Mouse (Mus musculus) ES-E14 (cell line): ENCODE measurements at regions not wholly inside any gene's neighbourhood (a gene's known extent, or its start where the extent isn't known, plus 50 kb on each side); places are given as distances from the start of the nearest gene placed in this dataset.

Experiments used
- DNase-seq: peaks from one replicate; pipeline ENCODE4 v3.0.0-alpha.2; 2013; ENCODE audit warnings: low read depth, low spot score
- H3K27ac ChIP-seq: 2 replicates; pipeline ENCODE4 v1.5.1; 2012; ENCODE audit warnings: low read depth, mild to moderate bottlenecking, low read length, moderate library complexity, mixed read lengths; ENCODE audit not compliant: poor library complexity, insufficient read depth, severe bottlenecking
- H3K36me3 ChIP-seq: 2 replicates; pipeline ENCODE4 v1.6.1; 2012; ENCODE audit warnings: mild to moderate bottlenecking, low read length, moderate library complexity, mixed read lengths; ENCODE audit not compliant: control insufficient read depth, poor library complexity, insufficient read depth, severe bottlenecking
- H3K4me1 ChIP-seq, 2 experiments: fragments of 150-350 bp in 1 of 2; sonication (generic) in 1 of 2; 2 replicates each; pipeline ENCODE4 v1.6.1; 2012; ENCODE audit warnings: low read length in 2 of 2, mild to moderate bottlenecking in 1 of 2, mixed read lengths in 1 of 2; ENCODE audit not compliant: control insufficient read depth in 2 of 2, insufficient read depth in 2 of 2, poor library complexity in 1 of 2
- H3K4me3 ChIP-seq, 2 experiments: fragments of 150-350 bp in 1 of 2; sonication (generic) in 1 of 2; 2 replicates each; pipeline ENCODE4 v1.5.1; 2012; ENCODE audit warnings: low read length in 2 of 2, low read depth in 1 of 2, mild to moderate bottlenecking in 1 of 2, mixed read lengths in 1 of 2; ENCODE audit not compliant: insufficient read depth in 1 of 2, poor library complexity in 1 of 2, severe bottlenecking in 1 of 2
- H3K9ac ChIP-seq: 2 replicates; pipeline ENCODE4 v1.6.1; 2012; ENCODE audit warnings: low read depth, mild to moderate bottlenecking, low read length, mixed read lengths; ENCODE audit not compliant: poor library complexity, insufficient read depth, severe bottlenecking
- H3K9me3 ChIP-seq: fragments of 150-350 bp; sonication (generic); 2 replicates; pipeline ENCODE4 v1.6.1; 2012; ENCODE audit warnings: low read depth, mild to moderate bottlenecking, low read length; ENCODE audit not compliant: control insufficient read depth, insufficient read depth
- CHD2 ChIP-seq: IDR thresholded peaks from 2 replicates; pipeline ENCODE4 v1.6.1; 2014; ENCODE audit warnings: mild to moderate bottlenecking, low read depth, low read length, inconsistent platforms
- HCFC1 ChIP-seq: IDR thresholded peaks from 2 replicates; pipeline ENCODE4 v1.6.1; 2012; ENCODE audit warnings: low read length, inconsistent platforms, borderline replicate concordance; ENCODE audit not compliant: insufficient read depth
- MAFK ChIP-seq: IDR thresholded peaks from 2 replicates; pipeline ENCODE4 v1.6.1; 2014; ENCODE audit warnings: mild to moderate bottlenecking, low read depth, low read length, inconsistent platforms; ENCODE audit not compliant: insufficient read depth
- ZC3H11A ChIP-seq: IDR thresholded peaks from 2 replicates; pipeline ENCODE4 v1.6.1; 2012; ENCODE audit warnings: low read depth, mild to moderate bottlenecking, inconsistent platforms, low read length, borderline replicate concordance
- ZNF384 ChIP-seq: IDR thresholded peaks from 2 replicates; pipeline ENCODE4 v1.6.1; 2012; ENCODE audit warnings: low read depth, low read length, inconsistent platforms
- in situ Hi-C, 2 experiments: fragments of 600-800 bp; cut with MboI; formaldehyde crosslinking; loops; one replicate each; pipeline ENCODE4 v1.15.1; 2025; ENCODE audit warnings: low sequenced_read_pairs in 2 of 2, inconsistent platforms in 1 of 2; ENCODE audit not compliant: unreplicated experiment in 2 of 2

DNA sequence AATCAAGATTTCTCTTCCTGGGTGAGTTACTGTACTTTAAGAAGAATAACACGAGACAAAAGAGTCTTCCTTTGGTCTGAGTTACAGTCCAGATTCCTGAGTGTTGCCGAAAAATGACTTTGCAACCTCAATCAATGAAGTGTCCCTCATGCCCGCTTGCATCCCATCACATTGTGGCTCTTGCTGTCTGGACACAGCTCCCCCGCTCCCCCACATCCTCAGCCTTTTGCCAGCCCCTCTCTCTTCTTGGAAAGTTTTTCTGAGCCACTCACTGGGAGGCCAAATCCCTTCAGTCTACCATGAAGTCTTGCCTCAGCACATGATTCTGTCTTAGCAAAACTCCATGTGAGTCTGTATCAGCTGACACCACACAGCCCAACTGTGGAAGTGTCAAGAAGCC lies 145.3 kb downstream of the Drd1 start:
- in situ Hi-C loops = no loop called here
- no peak for TF ChIP-seq CHD2
- no peak for TF ChIP-seq ZNF384
- TF ChIP-seq ZC3H11A = no peak
- no peak for TF ChIP-seq MAFK
- TF ChIP-seq HCFC1 = no peak
- no peaks in the 10 kb centered on the region for H3K4me1 ChIP-seq
- H3K9me3 ChIP-seq = no peaks in the 10 kb centered on the region
- no peak overlapping the region for H3K4me3 ChIP-seq
- DNase-seq = no peak
- H3K9ac ChIP-seq = no peak overlapping the region
- no peaks in the 10 kb centered on the region for H3K36me3 ChIP-seq
- H3K27ac ChIP-seq = no peak overlapping the region

DNA sequence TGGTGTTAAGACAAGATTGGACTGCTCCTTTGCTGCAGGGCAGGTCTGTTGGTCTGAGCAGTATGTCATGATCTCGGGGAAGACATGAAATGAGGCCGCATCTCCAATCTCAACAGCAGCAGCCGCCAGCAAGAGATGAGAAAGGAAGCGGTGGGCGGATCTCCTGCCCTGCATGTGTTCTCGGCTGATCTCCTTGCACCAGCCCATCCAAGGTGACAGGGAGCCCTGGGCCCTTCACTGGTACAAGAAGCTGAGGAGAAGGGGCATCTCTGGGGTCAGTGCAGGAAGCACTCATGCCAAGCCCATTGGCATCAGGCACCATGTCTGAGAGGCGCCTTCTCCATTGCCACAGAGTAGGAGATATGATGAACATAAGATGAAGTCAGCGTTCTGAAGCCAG lies 151.0 kb downstream of the Drd1 start:
- TF ChIP-seq CHD2 = no peak
- TF ChIP-seq HCFC1 = no peak
- TF ChIP-seq ZNF384 = no peak
- DNase-seq = no peak
- Histone ChIP-seq H3K4me3 (no peak overlapping the region), H3K36me3 (no peaks in the 10 kb centered on the region), H3K9ac (no peak overlapping the region), H3K9me3 (no peaks in the 10 kb centered on the region), H3K27ac (no peak overlapping the region), H3K4me1 (no peaks in the 10 kb centered on the region)
- in situ Hi-C loops = no loop called here

DNA sequence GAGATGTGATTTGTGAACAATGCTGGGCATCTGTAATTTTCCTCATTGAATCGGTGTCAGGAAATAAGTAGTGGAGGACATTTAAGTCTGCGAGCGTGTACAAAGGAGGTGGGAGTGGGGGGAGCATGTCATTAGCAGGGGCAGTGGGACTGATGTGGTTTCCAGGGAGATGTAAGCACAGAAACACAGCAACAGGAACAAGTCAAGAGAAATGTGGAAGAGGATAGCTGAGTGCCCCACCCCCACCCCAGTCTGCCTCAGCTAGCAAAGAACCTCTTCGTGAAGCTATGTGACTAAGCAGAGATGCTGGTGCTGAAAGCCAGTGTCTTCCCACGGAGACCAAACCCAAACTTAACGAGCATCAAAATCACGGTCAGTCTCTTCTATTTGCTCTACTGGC lies 151.9 kb downstream of the Drd1 start:
- in situ Hi-C loops = no loop called here
- Histone ChIP-seq H3K36me3 (no peaks in the 10 kb centered on the region), H3K4me3 (no peak overlapping the region), H3K9me3 (no peaks in the 10 kb centered on the region), H3K4me1 (no peaks in the 10 kb centered on the region), H3K9ac (no peak overlapping the region), H3K27ac (no peak overlapping the region)
- TF ChIP-seq ZNF384 (no peak), ZC3H11A (no peak), MAFK (no peak), HCFC1 (no peak), CHD2 (no peak)
- no peak for DNase-seq

- in situ Hi-C loops = no loop called here
- no peaks in the 10 kb centered on the region for H3K4me1 ChIP-seq
- no peaks in the 10 kb centered on the region for H3K9me3 ChIP-seq
Measured at GRCm38 (mm10) chr13:53902831-53903230, 152.7 kb downstream of the Drd1 start.

GRCm38 (mm10) chr13:53900406-53901025 lies 155.0 kb downstream of the Drd1 start:
- Histone ChIP-seq H3K4me3 (no peak overlapping the region), H3K27ac (no peak overlapping the region), H3K9me3 (no peaks in the 10 kb centered on the region), H3K36me3 (no peaks in the 10 kb centered on the region), H3K4me1 (no peaks in the 10 kb centered on the region), H3K9ac (no peak overlapping the region)
- DNase-seq = no peak
- in situ Hi-C loops = no loop called here
- TF ChIP-seq HCFC1 (no peak), CHD2 (no peak), MAFK (no peak), ZC3H11A (no peak), ZNF384 (no peak)

More at GRCm38 (mm10) chr13:53902831-53903230, 152.7 kb downstream of the Drd1 start:
- Histone ChIP-seq H3K27ac (no peak overlapping the region), H3K36me3 (no peaks in the 10 kb centered on the region), H3K9ac (no peak overlapping the region), H3K4me3 (no peak overlapping the region)
- DNase-seq = no peak
- TF ChIP-seq ZNF384 (no peak), HCFC1 (no peak), ZC3H11A (no peak), MAFK (no peak), CHD2 (no peak)
